Comparison of ENCODE assay signal across 9 mouse cellular contexts in the genomic region with DNA sequence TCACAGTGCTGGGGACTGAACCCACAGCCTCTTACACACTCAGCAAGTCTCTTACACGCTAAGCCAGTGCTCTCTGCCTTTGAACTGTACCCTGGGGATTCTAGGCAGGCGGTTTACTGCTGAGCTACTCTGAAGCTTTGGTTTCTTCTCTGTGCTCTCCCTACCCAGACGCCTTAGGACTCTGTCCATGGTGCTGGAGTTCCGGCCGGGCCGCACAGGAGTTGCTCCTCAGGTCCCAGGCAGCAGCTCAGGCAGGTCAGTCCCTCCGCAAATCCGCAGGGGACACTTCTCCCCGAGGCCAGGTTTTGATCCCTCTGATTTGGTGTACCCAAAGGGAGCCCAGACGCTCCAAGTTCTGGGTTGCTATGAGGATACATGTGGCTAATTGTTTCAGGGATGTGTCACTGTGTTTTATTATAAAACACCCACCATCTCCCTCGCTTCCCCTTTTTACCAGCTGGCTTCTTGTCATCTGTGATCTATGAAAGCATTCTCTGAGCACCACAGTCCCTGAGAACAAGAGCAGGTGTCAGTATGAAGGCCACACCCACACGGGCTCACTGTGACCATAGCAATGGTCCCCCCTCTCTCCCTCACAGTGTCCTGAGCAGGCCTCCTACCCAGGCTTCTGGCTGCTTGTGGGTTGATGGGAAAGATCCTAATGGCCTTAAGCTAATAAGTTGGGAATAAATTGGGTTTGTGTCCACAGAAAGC. TPM values are rescaled to one million over a fixed set of nuclear protein-coding genes. Genes with fewer than 3 reads are reported as not detected.
DNase-seq lines count a peak whose midpoint lies in the region; ATAC-seq and TF ChIP-seq lines count a peak whose summit lies in the region.
"Had no signal": no experiment of that assay in that cellular context is flagged by ENCODE, and none has a peak within 500 bp of the region (broad histone marks: within the 10 kb centered on the region; RNA-seq: fewer than 3 reads in every experiment).

No protein-coding gene starts in this region.

- WGBS in intestine, embryonic 14.5 days, result 10% methylated on average over 12 of the region's 12 CpGs
- 11% methylated on average over 12 of the region's 12 CpGs for WGBS in intestine, postnatal 0 days
- 13% methylated on average over 12 of the region's 12 CpGs for WGBS in heart, embryonic 10.5 days

- H3K4me2 ChIP-seq in intestine, embryonic 14.5 days (ENCODE audit: low read length), result no peak overlapping the region
- H3K4me2 ChIP-seq in intestine, postnatal 0 days (replicated peaks; ENCODE audit: low read depth), result no peak overlapping the region
- H3K4me2 ChIP-seq: neural tube, embryonic 13.5 days had no signal

- H3K27ac ChIP-seq in intestine, embryonic 14.5 days (ENCODE audit: low read depth), result no peak overlapping the region
- H3K27ac ChIP-seq in intestine, postnatal 0 days (ENCODE audit: low read depth, low read length), result no peak overlapping the region
- H3K27ac ChIP-seq in ES-E14 (ENCODE audit: insufficient read depth, low read depth, low read length, poor library complexity, severe bottlenecking), result no peak overlapping the region
- H3K27ac ChIP-seq in heart, embryonic 10.5 days, result no peak overlapping the region
- H3K27ac ChIP-seq: neural tube, embryonic 13.5 days had no signal

- no peak overlapping the region for H3K4me3 ChIP-seq in intestine, embryonic 14.5 days (ENCODE audit: low read depth, low read length)
- H3K4me3 ChIP-seq in intestine, postnatal 0 days (ENCODE audit: low read depth, low read length), result no peak overlapping the region
- H3K4me3 ChIP-seq in ES-E14 (ENCODE audit: insufficient read depth in 1 of 2, low read depth in 1 of 2, low read length in 2 of 2, poor library complexity in 1 of 2, severe bottlenecking in 1 of 2), result no peak overlapping the region
- no peak overlapping the region for H3K4me3 ChIP-seq in heart, embryonic 10.5 days
- H3K4me3 ChIP-seq: neural tube, embryonic 13.5 days had no signal

- H3K9me3 ChIP-seq in intestine, embryonic 14.5 days (ENCODE audit: control insufficient read depth, low read length), result no peaks in the 10 kb centered on the region
- no peaks in the 10 kb centered on the region for H3K9me3 ChIP-seq in intestine, postnatal 0 days (ENCODE audit: control insufficient read depth)
- H3K9me3 ChIP-seq in ES-E14 (ENCODE audit: control insufficient read depth, insufficient read depth, low read depth, low read length), result no peaks in the 10 kb centered on the region
- H3K9me3 ChIP-seq in heart, embryonic 10.5 days, result no peaks in the 10 kb centered on the region
- H3K9me3 ChIP-seq: neural tube, embryonic 13.5 days had no signal

- TF ChIP-seq CTCF in intestine, postnatal 0 days (IDR thresholded peaks at IDR 0.05; ENCODE audit: low read depth), result no peak

- peak; percentile 92 for DNase-seq in intestine, embryonic 14.5 days (ENCODE audit: low spot score)
- peak; percentile 54 for DNase-seq in ES-E14 (ENCODE audit: low read depth, low spot score)
- DNase-seq in adrenal gland, postnatal 10 days, result peak; percentile 85
- DNase-seq in induced T-regulatory cell, adult 2 months (ENCODE audit: low read depth), result peak; percentile 39
- no peak for DNase-seq in left cerebral cortex, adult 11 months (ENCODE audit: low spot score)
- DNase-seq in heart, embryonic 10.5 days (ENCODE audit: low spot score), result no peak

- no peak overlapping the region for H3K9ac ChIP-seq in intestine, embryonic 14.5 days (ENCODE audit: low read length)
- no peak overlapping the region for H3K9ac ChIP-seq in intestine, postnatal 0 days (ENCODE audit: low read depth, low read length)
- no peak overlapping the region for H3K9ac ChIP-seq in ES-E14 (ENCODE audit: insufficient read depth, low read depth, low read length, poor library complexity, severe bottlenecking)
- H3K9ac ChIP-seq: neural tube, embryonic 13.5 days had no signal

- no peaks in the 10 kb centered on the region for H3K36me3 ChIP-seq in intestine, embryonic 14.5 days (ENCODE audit: control insufficient read depth, insufficient read depth, low read length)
- H3K36me3 ChIP-seq in intestine, postnatal 0 days (ENCODE audit: control insufficient read depth, insufficient read depth), result no peaks in the 10 kb centered on the region
- no peaks in the 10 kb centered on the region for H3K36me3 ChIP-seq in ES-E14 (ENCODE audit: control insufficient read depth, insufficient read depth, low read length, poor library complexity, severe bottlenecking)
- no peaks in the 10 kb centered on the region for H3K36me3 ChIP-seq in heart, embryonic 10.5 days
- H3K36me3 ChIP-seq: neural tube, embryonic 13.5 days had no signal

- in situ Hi-C loops in ES-E14 (cut with MboI; ENCODE audit: low sequenced_read_pairs in 2 of 2, unreplicated experiment in 2 of 2), result no loop called here

- ATAC-seq in intestine, embryonic 14.5 days (replicated peaks; ENCODE audit: low FRiP score, low TSS enrichment, low read depth), result 0 out of 2 replicates have a peak, but pooled peaks have one; percentile 47
- no peak for ATAC-seq in intestine, postnatal 0 days
- peak; percentile 86 for ATAC-seq in megakaryocyte-erythroid progenitor cell, adult 5-6 weeks (replicated peaks; ENCODE audit: low FRiP score, low TSS enrichment, poor library complexity, severe bottlenecking)

- H3K4me1 ChIP-seq in intestine, embryonic 14.5 days (replicated peaks; ENCODE audit: control insufficient read depth, insufficient read depth, low read length), result no peaks in the 10 kb centered on the region
- H3K4me1 ChIP-seq in intestine, postnatal 0 days (replicated peaks; ENCODE audit: control insufficient read depth, insufficient read depth, low read length), result no peaks in the 10 kb centered on the region
- H3K4me1 ChIP-seq in ES-E14 (ENCODE audit: control insufficient read depth in 2 of 2, insufficient read depth in 2 of 2, low read length in 2 of 2, poor library complexity in 1 of 2), result peaks cover 2 to 5% of the 10 kb centered on the region in 2 experiments; a peak in 2 of 4 replicates
- H3K4me1 ChIP-seq in heart, embryonic 10.5 days, result no peaks in the 10 kb centered on the region

- H3K27me3 ChIP-seq in intestine, embryonic 14.5 days (replicated peaks; ENCODE audit: control insufficient read depth, insufficient read depth, low read length), result no peaks in the 10 kb centered on the region
- no peaks in the 10 kb centered on the region for H3K27me3 ChIP-seq in intestine, postnatal 0 days (replicated peaks; ENCODE audit: control insufficient read depth, insufficient read depth, low read length)
- peaks cover 38% of the 10 kb centered on the region for H3K27me3 ChIP-seq in heart, embryonic 10.5 days (ENCODE audit: insufficient read depth, poor library complexity, severe bottlenecking)

TF ChIP-seq in ES-E14, 5 proteins besides CTCF, POLR2A, EP300 and RAD21:
- TF ChIP-seq MAFK (IDR thresholded peaks at IDR 0.05; ENCODE audit: insufficient read depth, low read depth, low read length), result no peak
- no peak for TF ChIP-seq ZC3H11A (IDR thresholded peaks at IDR 0.05; ENCODE audit: borderline replicate concordance, low read depth, low read length)
- no peak for TF ChIP-seq CHD2 (IDR thresholded peaks at IDR 0.05; ENCODE audit: low read depth, low read length)
- no peak for TF ChIP-seq ZNF384 (IDR thresholded peaks at IDR 0.05; ENCODE audit: low read depth, low read length)
- no peak for TF ChIP-seq HCFC1 (IDR thresholded peaks at IDR 0.05; ENCODE audit: borderline replicate concordance, insufficient read depth, low read length)

RNA-seq across cellular contexts. Expression of a gene that starts 2.5 kb away (rescaled TPM):
- polyA plus RNA-seq in intestine, embryonic 14.5 days (2014; fragmentation: Nextera tagmentation; extraction: Ambion mirVana), result 9.7 and 10.6 TPM in 2 replicates
- 2.9 and 3.5 TPM in 2 replicates for polyA plus RNA-seq in intestine, postnatal 0 days (2015; fragmentation: Nextera tagmentation; extraction: Ambion mirVana)
- total RNA-seq in ES-E14 (2012; rRNA removed), result 9.4 and 13.5 TPM in 2 replicates
- total RNA-seq in adrenal gland, postnatal 10 days (2021), result 10 to 100 TPM; 17.2 to 24.0 TPM
- not detected in 2 replicates for total RNA-seq in megakaryocyte-erythroid progenitor cell, adult 5-6 weeks (2014; fragmentation: Nextera tagmentation)
- total RNA-seq in megakaryocyte-erythroid progenitor cell, adult 5-6 weeks (2017), result not detected in 2 replicates
- polyA plus RNA-seq in heart, embryonic 10.5 days (2016; fragmentation: Nextera tagmentation; extraction: Ambion mirVana), result 2.6 and 4.6 TPM in 2 replicates

Comparison
In these comparisons a context has a peak if more than half of its experiments do, and no peak if none do; other contexts are left out.
1. DNase-seq: peak in intestine, embryonic 14.5 days (single experiment), ES-E14 (single experiment), adrenal gland, postnatal 10 days (single experiment) and induced T-regulatory cell, adult 2 months (single experiment); none in left cerebral cortex, adult 11 months (single experiment) and heart, embryonic 10.5 days (single experiment).
2. RNA of a gene that starts 2.5 kb away (total RNA-seq): 17.2 to 24.0 TPM in adrenal gland, postnatal 10 days and 9.4 to 13.5 TPM in ES-E14; not detected in megakaryocyte-erythroid progenitor cell, adult 5-6 weeks; every median in the first group is over 10 times any median in the second.